Mouse (Mus musculus) bone marrow macrophage, adult 2 months (primary cell): Measurements from ENCODE around the gene Dst. TPM values are rescaled to one million over a fixed set of nuclear protein-coding genes. Genes with fewer than 3 reads are reported as not detected.

Source experiments
- H3K27ac ChIP-seq: 2 replicates; pipeline ENCODE4 v1.5.1; 2012; ENCODE audit warnings: low read depth, low read length; ENCODE audit not compliant: insufficient read depth
- H3K4me1 ChIP-seq: 2 replicates; pipeline ENCODE4 v1.6.1; 2012; ENCODE audit warnings: low read length; ENCODE audit not compliant: control insufficient read depth, insufficient read depth
- H3K4me3 ChIP-seq: 2 replicates; pipeline ENCODE4 v1.5.1; 2012; ENCODE audit warnings: mild to moderate bottlenecking, low read length, moderate library complexity; ENCODE audit not compliant: insufficient read depth
- CTCF ChIP-seq: IDR thresholded peaks from 2 replicates; pipeline ENCODE4 v1.5.1; 2012; ENCODE audit warnings: low read depth, mild to moderate bottlenecking, low read length, moderate library complexity
- POLR2A ChIP-seq: IDR thresholded peaks from 2 replicates; pipeline ENCODE4 v1.6.1; 2012; ENCODE audit warnings: mild to moderate bottlenecking, low read depth, low read length, borderline replicate concordance
- polyA plus RNA-seq: library from polyadenylated mRNA; stranded (reverse); fragments of >200 nt; gene quantifications from 2 replicates; pipeline ENCODE4 v1.2.4, GENCODE M21; 2012; ENCODE audit not compliant: missing spikeins, insufficient read depth, insufficient read length

Gene Dst
- polyA plus RNA-seq, 1 experiment: 8.5 TPM

DNA sequence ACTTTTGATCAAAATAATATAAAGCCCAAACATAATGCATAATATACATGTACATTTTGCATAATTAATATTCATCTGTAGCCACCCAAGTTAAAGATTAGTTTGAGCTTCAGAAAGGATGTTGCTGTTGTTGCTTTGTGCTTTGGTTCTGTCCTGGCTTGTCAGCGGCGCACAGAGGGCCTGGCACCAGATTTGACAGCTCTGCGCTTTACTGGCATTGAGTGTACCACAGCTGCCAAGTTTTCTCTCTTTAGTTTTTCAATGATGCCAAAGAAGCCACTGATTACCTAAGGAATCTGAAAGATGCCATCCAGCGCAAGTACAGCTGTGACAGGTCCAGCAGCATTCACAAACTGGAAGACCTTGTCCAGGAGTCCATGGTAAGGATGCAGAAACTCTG, 257.9 kb downstream of the Dst start:
- Histone ChIP-seq H3K27ac (no peak overlapping the region), H3K4me1 (no peaks in the 10 kb centered on the region), H3K4me3 (no peak overlapping the region)
- TF ChIP-seq POLR2A: no peak
- no peak for TF ChIP-seq CTCF

GRCm38 (mm10) chr1:34167151-34168057, 259.4 kb downstream of the Dst start:
- TF ChIP-seq POLR2A: no peak
- TF ChIP-seq CTCF: no peak
- H3K27ac ChIP-seq: no peak overlapping the region
- no peaks in the 10 kb centered on the region for H3K4me1 ChIP-seq
- no peak overlapping the region for H3K4me3 ChIP-seq

DNA sequence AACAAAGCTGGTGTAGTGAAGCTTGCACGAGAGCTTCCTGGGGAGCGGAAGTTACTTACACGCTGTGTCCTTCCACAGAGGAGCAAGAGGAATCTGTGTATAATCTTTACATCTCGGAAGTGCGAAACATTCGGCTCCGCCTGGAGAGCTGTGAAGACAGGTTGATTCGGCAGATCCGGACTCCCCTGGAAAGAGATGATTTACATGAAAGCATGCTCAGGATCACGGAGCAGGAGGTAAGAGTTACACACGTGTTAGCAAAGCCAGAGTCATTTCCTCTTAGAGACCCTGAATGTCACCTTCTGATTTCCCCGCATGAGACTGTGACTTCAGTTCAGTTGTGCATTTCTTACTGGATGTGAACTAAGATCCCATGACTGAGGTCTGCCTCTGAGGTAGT, 261.1 kb downstream of the Dst start:
- TF ChIP-seq POLR2A (no peak), CTCF (no peak)
- Histone ChIP-seq H3K4me1 (no peaks in the 10 kb centered on the region), H3K4me3 (no peak overlapping the region), H3K27ac (no peak overlapping the region)

DNA sequence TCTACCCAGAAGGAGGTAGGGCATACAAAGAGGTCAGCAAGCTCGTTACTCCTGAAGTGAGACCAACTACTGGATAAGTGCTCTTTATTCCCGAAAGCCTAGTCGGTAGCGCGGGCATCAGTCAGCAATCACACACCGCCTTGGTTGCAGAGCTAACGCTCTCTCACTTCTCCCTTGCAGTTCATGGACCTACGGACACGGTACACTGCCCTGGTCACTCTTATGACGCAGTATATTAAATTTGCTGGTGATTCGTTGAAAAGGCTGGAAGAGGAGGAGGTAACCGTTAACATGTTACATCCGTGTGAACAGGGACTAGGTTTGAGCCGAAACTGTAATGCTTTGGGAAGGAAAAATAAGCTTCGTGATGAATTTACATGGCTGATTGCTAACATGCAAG, 266.5 kb downstream of the Dst start:
- TF ChIP-seq CTCF (no peak), POLR2A (no peak)
- Histone ChIP-seq H3K4me1 (no peaks in the 10 kb centered on the region), H3K4me3 (no peak overlapping the region), H3K27ac (no peak overlapping the region)

DNA sequence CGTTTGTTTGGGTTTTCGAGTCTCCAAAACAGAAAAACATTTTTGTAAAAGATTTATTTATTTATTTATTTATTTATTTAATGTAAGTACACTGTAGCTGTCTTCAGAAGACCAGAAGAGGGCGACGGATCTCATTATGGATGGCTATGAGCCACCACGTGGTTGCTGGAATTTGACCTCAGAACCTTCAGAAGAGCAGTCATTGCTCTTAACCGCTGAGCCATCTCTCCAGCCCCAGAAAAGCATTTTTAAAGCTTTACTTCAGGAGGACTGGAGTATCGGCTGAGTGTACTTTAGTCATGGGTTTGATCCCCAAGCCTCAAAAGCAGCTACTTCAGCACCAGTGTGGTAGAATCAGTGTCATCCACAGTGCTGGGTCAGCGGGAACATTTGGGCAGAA, 266.9 kb downstream of the Dst start:
- H3K27ac ChIP-seq: no peak overlapping the region

DNA sequence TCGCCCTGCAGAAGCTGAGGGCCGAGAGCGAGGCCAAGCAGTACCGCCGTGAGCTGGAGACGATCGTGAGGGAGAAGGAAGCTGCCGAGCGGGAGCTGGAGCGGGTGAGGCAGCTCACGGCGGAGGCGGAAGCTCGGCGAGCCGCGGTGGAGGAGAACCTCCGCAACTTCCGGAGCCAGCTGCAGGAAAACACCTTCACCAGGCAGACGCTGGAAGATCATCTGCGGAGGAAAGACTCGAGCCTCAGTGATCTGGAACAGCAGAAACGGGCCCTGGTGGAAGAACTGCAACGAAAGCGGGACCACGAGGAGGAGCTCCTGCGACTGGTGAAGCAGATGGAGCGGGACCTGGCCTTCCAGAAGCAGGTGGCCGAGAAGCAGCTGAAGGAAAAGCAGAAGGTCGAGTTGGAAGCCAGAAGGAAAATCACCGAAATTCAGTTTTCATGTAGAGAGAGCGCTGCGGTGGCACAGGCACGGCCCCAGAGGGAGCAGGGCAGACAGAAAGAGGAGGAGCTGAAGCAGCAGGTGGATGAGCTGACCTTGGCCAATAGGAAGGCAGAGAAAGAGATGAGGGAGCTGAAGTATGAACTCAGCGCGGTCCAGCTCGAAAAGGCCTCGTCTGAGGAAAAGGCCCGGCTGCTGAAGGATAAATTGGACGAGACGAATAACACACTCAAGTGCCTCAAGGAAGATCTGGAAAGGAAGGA, 270.1 kb downstream of the Dst start:
- TF ChIP-seq POLR2A: no peak
- H3K4me1 ChIP-seq: no peaks in the 10 kb centered on the region
- H3K27ac ChIP-seq: no peak overlapping the region
- H3K4me3 ChIP-seq: peak overlapping the region; percentile 48

More for the DNA sequence above, 266.9 kb downstream of the Dst start:
- no peak for TF ChIP-seq POLR2A
- no peak for TF ChIP-seq CTCF
- no peak overlapping the region for H3K4me3 ChIP-seq
- no peaks in the 10 kb centered on the region for H3K4me1 ChIP-seq

- Histone ChIP-seq H3K4me1 (no peaks in the 10 kb centered on the region), H3K27ac (no peak overlapping the region), H3K4me3 (no peak overlapping the region)
- TF ChIP-seq CTCF (no peak), POLR2A (no peak)
Measured at GRCm38 (mm10) chr1:34179756-34180155, 271.7 kb downstream of the Dst start.

- Histone ChIP-seq H3K4me1 (no peaks in the 10 kb centered on the region), H3K4me3 (no peak overlapping the region), H3K27ac (no peak overlapping the region)
- TF ChIP-seq CTCF (no peak), POLR2A (no peak)
Measured at GRCm38 (mm10) chr1:34182406-34183249, 274.6 kb downstream of the Dst start.

DNA sequence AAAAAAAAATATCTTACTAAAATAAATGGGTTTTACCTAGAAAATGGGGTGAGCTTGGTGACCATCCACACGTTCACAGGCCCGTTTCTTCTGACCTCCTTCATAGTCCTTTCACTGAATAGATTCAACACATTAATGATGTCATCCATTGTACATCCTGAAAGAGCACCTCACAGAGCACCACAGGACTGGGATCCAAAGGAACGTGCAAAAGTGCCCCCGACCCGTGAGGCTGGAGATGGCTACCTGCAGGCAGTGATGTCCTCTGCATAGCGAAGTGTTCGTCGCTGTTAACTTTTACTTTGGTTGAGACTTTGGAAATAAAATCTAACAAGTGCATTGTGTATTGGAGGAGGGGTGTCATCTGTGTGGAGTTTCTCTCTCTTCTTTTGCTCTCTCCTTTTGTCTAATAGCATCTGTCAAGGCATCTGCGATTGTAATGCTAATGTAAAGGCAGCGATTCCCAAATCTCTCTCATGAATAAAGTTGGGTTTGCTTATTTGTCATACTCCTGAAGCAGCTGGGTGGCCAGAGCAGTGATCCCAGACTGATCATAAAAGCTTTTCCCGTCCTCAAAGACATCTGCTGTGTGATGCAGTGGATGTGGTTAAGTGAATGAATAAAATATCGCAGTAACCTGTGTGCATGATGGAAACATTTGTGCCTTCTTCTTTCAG, 275.4 kb downstream of the Dst start:
- TF ChIP-seq CTCF (no peak), POLR2A (no peak)
- Histone ChIP-seq H3K4me3 (no peak overlapping the region), H3K4me1 (no peaks in the 10 kb centered on the region), H3K27ac (no peak overlapping the region)
